Mouse (Mus musculus): Measurements from ENCODE around the gene Scgn.

The Scgn gene

GRCm38 (mm10) chr13:23940291-23940690, 50.7 kb downstream of the Scgn start:
- DNase-seq (ENCODE audit: extremely low spot score, low read depth, low spot score) = no peak

GRCm38 (mm10) chr13:23938699-23939098, 52.3 kb downstream of the Scgn start:
- no peak for DNase-seq (ENCODE audit: extremely low spot score, low read depth, low spot score)

- DNase-seq (ENCODE audit: extremely low spot score, low read depth, low spot score) = no peak
Measured at GRCm38 (mm10) chr13:23934211-23934520, 56.8 kb downstream of the Scgn start, which contains the start of gene Hist1h2aa. Gene Hist1h2aa (plus strand): TSS chr13:23934462.

GRCm38 (mm10) chr13:23933421-23934210, 57.4 kb downstream of the Scgn start, which contains the start of gene Hist1h2ba:
Gene Hist1h2ba (minus strand): TSS chr13:23934156.
- no peak for DNase-seq (ENCODE audit: extremely low spot score, low read depth, low spot score)

GRCm38 (mm10) chr13:23930904-23931303, 60.1 kb downstream of the Scgn start:
- DNase-seq (ENCODE audit: extremely low spot score, low read depth, low spot score) = no peak

- no peak for DNase-seq (ENCODE audit: extremely low spot score, low read depth, low spot score)
Measured at GRCm38 (mm10) chr13:23930461-23930860, 60.6 kb downstream of the Scgn start.

- DNase-seq (ENCODE audit: extremely low spot score, low read depth, low spot score) = no peak
Measured at GRCm38 (mm10) chr13:23928637-23929036, 62.4 kb downstream of the Scgn start.

GRCm38 (mm10) chr13:23925792-23926191, 65.2 kb downstream of the Scgn start:
- no peak for DNase-seq (ENCODE audit: extremely low spot score, low read depth, low spot score)

- no peak for DNase-seq (ENCODE audit: extremely low spot score, low read depth, low spot score)
Measured at GRCm38 (mm10) chr13:23917674-23918073, 73.3 kb downstream of the Scgn start.

GRCm38 (mm10) chr13:23916132-23916531, 74.9 kb downstream of the Scgn start:
- no peak for DNase-seq (ENCODE audit: extremely low spot score, low read depth, low spot score)

- no peak for DNase-seq (ENCODE audit: extremely low spot score, low read depth, low spot score)
Measured at GRCm38 (mm10) chr13:23914376-23915167, 76.4 kb downstream of the Scgn start, which contains the start of gene Slc17a4. Gene Slc17a4 (minus strand): TSS chr13:23915009.

- DNase-seq (ENCODE audit: extremely low spot score, low read depth, low spot score) = no peak
Measured at GRCm38 (mm10) chr13:23913791-23914306, 77.2 kb downstream of the Scgn start.

GRCm38 (mm10) chr13:23911335-23911734, 79.7 kb downstream of the Scgn start:
- DNase-seq (ENCODE audit: extremely low spot score, low read depth, low spot score) = no peak

- DNase-seq (ENCODE audit: extremely low spot score, low read depth, low spot score) = no peak
Measured at GRCm38 (mm10) chr13:23910121-23910520, 80.9 kb downstream of the Scgn start.

GRCm38 (mm10) chr13:23906906-23907305, 84.1 kb downstream of the Scgn start:
- DNase-seq (ENCODE audit: extremely low spot score, low read depth, low spot score) = no peak

Data from hindlimb bud, embryonic 11.5 days (tissue).